Mouse (Mus musculus) lung, embryonic 16.5 days (tissue): ENCODE results near the gene Akap7. TPM values are rescaled to one million over a fixed set of nuclear protein-coding genes. Genes with fewer than 3 reads are reported as not detected.
A peak's percentile ranks its signal among the peaks of the same experiment; 100 is the strongest.
"Not testable (repeated sequence)": the region's sequence is repeated elsewhere in the genome, so short reads cannot be mapped to it uniquely, and the experiment has no call there.

Source experiments
- ATAC-seq: fragments of 200-750 bp; cut with Nextera tagmentation; 2 replicates; pipeline ENCODE4 v1.8.0; 2017; ENCODE audit warnings: low read depth, mild to moderate bottlenecking, moderate library complexity
- H3K27ac ChIP-seq: fragments of 300-500 bp; sonication (generic); 2 replicates; pipeline ENCODE4 v1.5.1; 2014; ENCODE audit warnings: mild to moderate bottlenecking, control low read depth, low read length
- H3K27me3 ChIP-seq: fragments of 300-500 bp; sonication (generic); 2 replicates; pipeline ENCODE4 v1.6.1; 2014; ENCODE audit warnings: low read depth, low read length, mixed read lengths; ENCODE audit not compliant: control insufficient read depth, insufficient read depth
- H3K36me3 ChIP-seq: fragments of 300-500 bp; sonication (generic); 2 replicates; pipeline ENCODE4 v1.6.1; 2014; ENCODE audit warnings: low read length; ENCODE audit not compliant: control insufficient read depth, insufficient read depth
- H3K4me1 ChIP-seq: fragments of 300-500 bp; sonication (generic); replicated peaks from 2 replicates; pipeline ENCODE4 v1.6.1; 2014; ENCODE audit warnings: low read length, mixed read lengths; ENCODE audit not compliant: control insufficient read depth, insufficient read depth
- H3K4me2 ChIP-seq: fragments of 300-500 bp; sonication (generic); 2 replicates; pipeline ENCODE4 v1.6.1; 2014; ENCODE audit warnings: low read depth, low read length, control low read depth
- H3K4me3 ChIP-seq: fragments of 300-500 bp; sonication (generic); 2 replicates; pipeline ENCODE4 v1.5.1; 2014; ENCODE audit warnings: mild to moderate bottlenecking, low read length, control low read depth
- H3K9ac ChIP-seq: fragments of 300-500 bp; sonication (generic); 2 replicates; pipeline ENCODE4 v1.6.1; 2014; ENCODE audit warnings: low read length, control low read depth
- H3K9me3 ChIP-seq: fragments of 300-500 bp; sonication (generic); 2 replicates; pipeline ENCODE4 v1.6.1; 2016; ENCODE audit warnings: low read length; ENCODE audit not compliant: control insufficient read depth
- WGBS: fragments of 180-500 bp; shearing (Covaris S2); extraction: QIAGEN DNeasy Blood & Tissue Kit; methylation state at CpG from one replicate; pipeline ENCODE4 v1.1.7; 2014; 5-methylcytosine and 5-hydroxymethylcytosine counted together
- polyA plus RNA-seq: library from polyadenylated mRNA; unstranded; fragments of >200 nt; fragmentation: Nextera tagmentation; extraction: Ambion mirVana; gene quantifications from 2 replicates; pipeline ENCODE4 v1.2.1, GENCODE M21; 2015

The Akap7 gene
- polyA plus RNA-seq, 1 experiment from 2014 or later, result 20.1 TPM

- no peak overlapping the region for H3K4me3 ChIP-seq
- H3K27me3 ChIP-seq, result no peaks in the 10 kb centered on the region
- no peaks in the 10 kb centered on the region for H3K4me1 ChIP-seq
- 70% methylated on average over 2 of the region's 2 CpGs for WGBS
- no peak overlapping the region for H3K27ac ChIP-seq
- no peak for ATAC-seq
- no peaks in the 10 kb centered on the region for H3K36me3 ChIP-seq
- no peaks in the 10 kb centered on the region for H3K9me3 ChIP-seq
- H3K9ac ChIP-seq, result no peak overlapping the region
- no peak overlapping the region for H3K4me2 ChIP-seq
Measured at GRCm38 (mm10) chr10:25174872-25175271, 132.8 kb downstream of the Akap7 start.

GRCm38 (mm10) chr10:25167365-25168194, 140.1 kb downstream of the Akap7 start:
- H3K9me3 ChIP-seq, result no peaks in the 10 kb centered on the region
- 0 out of 2 replicates have a peak, but pooled peaks have one; percentile 28 for ATAC-seq
- no peak overlapping the region for H3K4me2 ChIP-seq
- 41% methylated on average over 6 of the region's 6 CpGs for WGBS
- no peaks in the 10 kb centered on the region for H3K4me1 ChIP-seq
- H3K27me3 ChIP-seq, result no peaks in the 10 kb centered on the region
- no peak overlapping the region for H3K4me3 ChIP-seq
- no peak overlapping the region for H3K9ac ChIP-seq
- no peak overlapping the region for H3K27ac ChIP-seq
- H3K36me3 ChIP-seq, result no peaks in the 10 kb centered on the region

- not testable (repeated sequence) for H3K9ac ChIP-seq, H3K4me1 ChIP-seq, H3K27ac ChIP-seq, H3K4me2 ChIP-seq, H3K36me3 ChIP-seq, H3K4me3 ChIP-seq, ATAC-seq, H3K9me3 ChIP-seq, H3K27me3 ChIP-seq
- 35% methylated on average over 3 of the region's 3 CpGs for WGBS
Measured at GRCm38 (mm10) chr10:25163510-25163909, 144.2 kb downstream of the Akap7 start.

- Histone ChIP-seq H3K27me3 (no peaks in the 10 kb centered on the region), H3K36me3 (no peaks in the 10 kb centered on the region), H3K4me1 (no peaks in the 10 kb centered on the region), H3K4me2 (no peak overlapping the region), H3K9me3 (no peaks in the 10 kb centered on the region), H3K4me3 (no peak overlapping the region), H3K27ac (no peak overlapping the region), H3K9ac (no peak overlapping the region)
- ATAC-seq, result no peak
- WGBS, result 50% methylated on average over 2 of the region's 2 CpGs
Measured at GRCm38 (mm10) chr10:25161701-25162100, 146.0 kb downstream of the Akap7 start.

- Histone ChIP-seq H3K36me3 (no peaks in the 10 kb centered on the region), H3K9ac (no peak overlapping the region), H3K9me3 (no peaks in the 10 kb centered on the region), H3K4me2 (no peak overlapping the region), H3K27ac (no peak overlapping the region), H3K27me3 (no peaks in the 10 kb centered on the region), H3K4me3 (no peak overlapping the region), H3K4me1 (no peaks in the 10 kb centered on the region)
- 83% methylated on average over 5 of the region's 5 CpGs for WGBS
- no peak for ATAC-seq
Measured at GRCm38 (mm10) chr10:25158651-25159050, 149.0 kb downstream of the Akap7 start.

GRCm38 (mm10) chr10:25157339-25157738, 150.3 kb downstream of the Akap7 start:
- Histone ChIP-seq H3K4me3 (no peak overlapping the region), H3K27ac (no peak overlapping the region), H3K4me1 (no peaks in the 10 kb centered on the region), H3K9me3 (no peaks in the 10 kb centered on the region), H3K27me3 (no peaks in the 10 kb centered on the region), H3K4me2 (no peak overlapping the region), H3K36me3 (no peaks in the 10 kb centered on the region), H3K9ac (no peak overlapping the region)
- no peak for ATAC-seq

- Histone ChIP-seq H3K27me3 (no peaks in the 10 kb centered on the region), H3K9me3 (no peaks in the 10 kb centered on the region), H3K9ac (no peak overlapping the region), H3K36me3 (no peaks in the 10 kb centered on the region), H3K4me3 (no peak overlapping the region), H3K4me2 (no peak overlapping the region), H3K27ac (no peak overlapping the region), H3K4me1 (no peaks in the 10 kb centered on the region)
- ATAC-seq, result no peak
- WGBS, result 63% methylated on average over 6 of the region's 6 CpGs
Measured at GRCm38 (mm10) chr10:25154225-25154624, 153.4 kb downstream of the Akap7 start.

GRCm38 (mm10) chr10:25151172-25151800, 156.4 kb downstream of the Akap7 start:
- Histone ChIP-seq H3K36me3 (no peaks in the 10 kb centered on the region), H3K9me3 (no peaks in the 10 kb centered on the region), H3K27me3 (no peaks in the 10 kb centered on the region), H3K27ac (no peak overlapping the region), H3K9ac (no peak overlapping the region), H3K4me3 (no peak overlapping the region), H3K4me2 (no peak overlapping the region), H3K4me1 (no peaks in the 10 kb centered on the region)
- ATAC-seq, result no peak
- WGBS, result 90% methylated on average over 7 of the region's 7 CpGs

- Histone ChIP-seq H3K9ac (no peak overlapping the region), H3K4me3 (no peak overlapping the region), H3K27me3 (no peaks in the 10 kb centered on the region), H3K4me1 (no peaks in the 10 kb centered on the region), H3K4me2 (peak overlapping the region; percentile 34), H3K36me3 (no peaks in the 10 kb centered on the region), H3K9me3 (no peaks in the 10 kb centered on the region), H3K27ac (no peak overlapping the region)
- ATAC-seq, result no peak
- 69% methylated on average over 12 of the region's 12 CpGs for WGBS
Measured at GRCm38 (mm10) chr10:25145851-25146250, 161.8 kb downstream of the Akap7 start.
